Mouse (Mus musculus) neutrophil, adult 5-6 weeks (primary cell): ENCODE results near the gene Adgre5. TPM values are rescaled to one million over a fixed set of nuclear protein-coding genes. Genes with fewer than 3 reads are reported as not detected.
A peak's percentile ranks its signal among the peaks of the same experiment; 100 is the strongest.

Experiments
- ATAC-seq: fragments of 151-379, 151-347 bp; 2 replicates; pipeline ENCODE4 v1.8.0; 2017; ENCODE audit warnings: mild to moderate bottlenecking, moderate TSS enrichment; ENCODE audit not compliant: insufficient number of reproducible peaks, poor library complexity, low FRiP score, severe bottlenecking; ENCODE audit errors: extremely low read depth
- total RNA-seq: library from RNA; stranded (forward); fragments of 200-1000 nt; gene quantifications from 2 replicates; pipeline ENCODE4 v1.2.3, GENCODE M21; 2017

The Adgre5 gene
- total RNA-seq, 1 experiment from 2014 or later = 1,105 TPM

- ATAC-seq = no peak
Measured at GRCm38 (mm10) chr8:83698661-83699453, 42.3 kb downstream of the Adgre5 start, which contains the start of gene Pkn1. Pkn1 (minus strand) TSS chr8:83699179.

- peak; percentile 81 for ATAC-seq
Measured at GRCm38 (mm10) chr8:83698291-83698660, 42.9 kb downstream of the Adgre5 start.

- ATAC-seq = peak; percentile 29; the same call in 1 of the 2 replicates
Measured at GRCm38 (mm10) chr8:83697374-83698220, 43.5 kb downstream of the Adgre5 start.

GRCm38 (mm10) chr8:83695351-83696106, 45.6 kb downstream of the Adgre5 start:
- peak; percentile 25; the same call in 1 of the 2 replicates for ATAC-seq

- no peak for ATAC-seq
Measured at GRCm38 (mm10) chr8:83694369-83695160, 46.6 kb downstream of the Adgre5 start.

- ATAC-seq = 0 out of 2 replicates have a peak, but pooled peaks have one; percentile 23
Measured at GRCm38 (mm10) chr8:83693609-83694236, 47.4 kb downstream of the Adgre5 start.

- no peak for ATAC-seq
Measured at GRCm38 (mm10) chr8:83689264-83689663, 51.9 kb downstream of the Adgre5 start.

- ATAC-seq = no peak
Measured at GRCm38 (mm10) chr8:83684517-83684916, 56.6 kb downstream of the Adgre5 start.

GRCm38 (mm10) chr8:83681099-83681498, 60.0 kb downstream of the Adgre5 start:
- ATAC-seq = no peak

GRCm38 (mm10) chr8:83680603-83681002, 60.5 kb downstream of the Adgre5 start:
- no peak for ATAC-seq

GRCm38 (mm10) chr8:83679866-83680265, 61.3 kb downstream of the Adgre5 start:
- no peak for ATAC-seq

- no peak for ATAC-seq
Measured at GRCm38 (mm10) chr8:83674497-83674896, 66.6 kb downstream of the Adgre5 start.

Other genes starting within 250 kb of the Adgre5 start
- gene Olfr370, start 205.5 kb downstream of the Adgre5 start, total RNA-seq = not detected in 2 replicates
- gene Ndufb7, start 174.7 kb downstream of the Adgre5 start, total RNA-seq = 89.4 and 91.9 TPM in 2 replicates
- 114 and 122 TPM in 2 replicates for gene Tecr, start 133.4 kb downstream of the Adgre5 start, total RNA-seq
- gene Dnajb1, start 133.1 kb downstream of the Adgre5 start, total RNA-seq = 42.1 and 42.7 TPM in 2 replicates
- gene Gipc1, start 88.6 kb downstream of the Adgre5 start, total RNA-seq = 7.4 and 9.8 TPM in 2 replicates
- gene Ptger1, start 74.6 kb downstream of the Adgre5 start, total RNA-seq = 7.2 and 10.8 TPM in 2 replicates
- 321 and 387 TPM in 2 replicates for gene Pkn1, start 42.1 kb downstream of the Adgre5 start, total RNA-seq
- 47.5 and 56.8 TPM in 2 replicates for gene Ddx39, start 26.1 kb downstream of the Adgre5 start, total RNA-seq
- 2.8 and 5.5 TPM in 2 replicates for gene Adgrl1, start 158.8 kb upstream of the Adgre5 start, total RNA-seq
- 0.93 and 1.7 TPM in 2 replicates for gene Gm10644, start 213.9 kb upstream of the Adgre5 start, total RNA-seq
- gene Asf1b, start 214.2 kb upstream of the Adgre5 start, total RNA-seq = 0.70 and 2.3 TPM in 2 replicates
- 13.4 and 17.1 TPM in 2 replicates for gene Prkaca, start 231.7 kb upstream of the Adgre5 start, total RNA-seq